Mouse (Mus musculus): ENCODE data around the gene Pkp4.

DNA sequence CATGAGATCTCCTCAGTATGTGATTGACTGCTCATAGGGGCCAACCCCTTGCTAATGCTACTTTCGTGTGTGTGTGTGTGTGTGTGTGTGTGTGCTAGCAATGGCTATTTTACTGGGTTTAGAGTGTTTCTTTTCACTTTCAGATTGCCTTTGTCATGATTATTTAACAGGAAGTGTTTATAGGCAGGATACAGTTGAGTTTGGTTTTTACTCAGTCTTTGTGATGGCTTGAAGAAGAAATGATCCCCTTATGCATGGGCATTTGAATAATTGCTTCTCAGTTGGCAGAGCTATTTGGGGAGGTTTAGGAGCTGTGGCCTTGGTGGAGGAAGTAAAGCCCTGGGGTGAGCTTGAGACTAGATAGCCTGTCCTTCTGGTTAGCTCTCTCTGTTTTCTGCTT is 232.5 kb downstream of the Pkp4 start:
- TF ChIP-seq CTCF (IDR thresholded peaks at IDR 0.05; ENCODE audit: borderline replicate concordance, insufficient read depth, low read length) (no peak), POLR2A (IDR thresholded peaks at IDR 0.05; ENCODE audit: low read depth, low read length) (no peak)

Measured in embryonic fibroblast, embryonic 13.5 days (primary cell).